Mouse (Mus musculus): ENCODE measurements around the gene Rpf2. TPM values are rescaled to one million over a fixed set of nuclear protein-coding genes. Genes with fewer than 3 reads are reported as not detected.

Rpf2 gene
- polyA plus RNA-seq, 1 experiment from 2014 or later = 31.5 TPM

GRCm38 (mm10) chr10:40258976-40259375 lies 12.1 kb upstream of the Rpf2 start:
- no peak for TF ChIP-seq EP300 (optimal IDR thresholded peaks at IDR 0.05)
- TF ChIP-seq CTCF (IDR thresholded peaks at IDR 0.05; ENCODE audit: low read depth) = peak; percentile 82
- Histone ChIP-seq H3K4me2 (replicated peaks; ENCODE audit: low read depth) (peak overlapping the region; percentile 68; the same call in 1 of the 2 replicates), H3K4me1 (replicated peaks; ENCODE audit: control insufficient read depth, insufficient read depth) (no peaks in the 10 kb centered on the region), H3K27me3 (ENCODE audit: control insufficient read depth, insufficient read depth, low read length) (no peaks in the 10 kb centered on the region), H3K9me3 (ENCODE audit: control insufficient read depth, low read length) (no peaks in the 10 kb centered on the region), H3K9ac (ENCODE audit: low read length) (no peak overlapping the region), H3K4me3 (ENCODE audit: low read depth, low read length) (no peak overlapping the region; the same call in 1 of the 2 replicates), H3K27ac (replicated peaks) (peak overlapping the region; percentile 94), H3K36me3 (ENCODE audit: control insufficient read depth, insufficient read depth, low read length) (no peaks in the 10 kb centered on the region)
- WGBS = 5% methylated on average over 5 of the region's 5 CpGs
- ATAC-seq (ENCODE audit: low FRiP score, low TSS enrichment) (no peak), DNase-seq (ENCODE audit: low spot score) (peak; percentile 24)

GRCm38 (mm10) chr10:40258401-40258966 lies 11.6 kb upstream of the Rpf2 start:
- no peaks in the 10 kb centered on the region for H3K9me3 ChIP-seq (ENCODE audit: control insufficient read depth, low read length)
- no peaks in the 10 kb centered on the region for H3K4me1 ChIP-seq (replicated peaks; ENCODE audit: control insufficient read depth, insufficient read depth)
- TF ChIP-seq EP300 (optimal IDR thresholded peaks at IDR 0.05) (no peak), CTCF (IDR thresholded peaks at IDR 0.05; ENCODE audit: low read depth) (peak; percentile 74)
- no peaks in the 10 kb centered on the region for H3K27me3 ChIP-seq (ENCODE audit: control insufficient read depth, insufficient read depth, low read length)
- ATAC-seq (ENCODE audit: low FRiP score, low TSS enrichment) (peak; percentile 80), DNase-seq (ENCODE audit: low spot score) (peak; percentile 81)
- peak overlapping the region; percentile 68 for H3K4me2 ChIP-seq (replicated peaks; ENCODE audit: low read depth)
- H3K4me3 ChIP-seq (ENCODE audit: low read depth, low read length) = peak overlapping the region; percentile 86
- H3K27ac ChIP-seq (replicated peaks) = peak overlapping the region; percentile 94
- H3K36me3 ChIP-seq (ENCODE audit: control insufficient read depth, insufficient read depth, low read length) = no peaks in the 10 kb centered on the region
- peak overlapping the region; percentile 35; the same call in 1 of the 2 replicates for H3K9ac ChIP-seq (ENCODE audit: low read length)
- WGBS = 0% methylated on average over 12 of the region's 12 CpGs

DNA sequence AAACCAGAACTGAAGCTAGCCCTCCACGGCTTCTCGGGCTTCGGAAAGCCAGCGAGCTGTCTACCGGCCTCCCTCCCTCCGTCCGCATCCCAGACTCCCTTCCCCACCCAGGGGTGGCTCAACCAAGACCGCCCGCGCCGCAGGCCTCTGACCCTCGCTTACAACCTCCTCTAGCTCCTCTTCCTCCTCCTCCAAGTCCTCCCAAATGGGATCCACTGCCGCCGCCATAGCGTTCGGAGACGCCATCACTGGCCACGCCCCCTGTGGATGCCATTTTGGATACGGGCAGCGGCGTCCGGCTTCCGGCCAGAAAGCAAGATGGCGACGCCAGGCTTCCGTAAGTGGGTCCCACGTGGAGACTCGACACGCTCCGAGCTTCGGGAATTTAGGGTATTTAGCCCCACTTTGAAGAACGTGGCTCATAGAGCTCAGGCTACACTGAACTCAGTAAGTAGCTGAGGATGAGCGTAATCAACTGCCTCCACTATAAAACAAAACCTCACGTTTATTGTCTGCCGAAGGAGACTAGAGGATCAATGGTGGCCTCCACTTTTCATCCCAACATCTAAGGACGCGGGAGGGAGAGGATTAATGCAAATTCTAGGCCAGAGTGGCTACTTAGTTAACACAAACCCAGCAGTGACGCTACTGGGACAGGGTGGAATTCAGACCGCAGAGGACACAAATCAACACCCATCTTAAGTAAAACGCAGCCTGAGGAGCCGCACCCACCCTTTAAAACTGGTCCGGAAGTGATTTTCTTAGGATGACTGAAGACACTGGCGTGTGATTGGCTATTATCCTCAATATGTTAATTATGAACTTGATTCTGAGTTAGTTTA lies 10.8 kb upstream of the Rpf2 start, which contains the start of gene Gtf3c6:
Gtf3c6 (minus strand) TSS at position 695 of the 842 bp plus-strand sequence.
- Histone ChIP-seq H3K4me2 (replicated peaks; ENCODE audit: low read depth) (peak within 1 kb of the TSS; percentile 68), H3K9me3 (ENCODE audit: control insufficient read depth, low read length) (no peaks in the 10 kb centered on the region), H3K36me3 (ENCODE audit: control insufficient read depth, insufficient read depth, low read length) (no peaks in the 10 kb centered on the region), H3K4me1 (replicated peaks; ENCODE audit: control insufficient read depth, insufficient read depth) (no peaks in the 10 kb centered on the region), H3K27me3 (ENCODE audit: control insufficient read depth, insufficient read depth, low read length) (no peaks in the 10 kb centered on the region), H3K4me3 (ENCODE audit: low read depth, low read length) (peak within 1 kb of the TSS; percentile 86), H3K9ac (ENCODE audit: low read length) (peak within 1 kb of the TSS; percentile 82), H3K27ac (replicated peaks) (peak within 1 kb of the TSS; percentile 94)
- ATAC-seq (ENCODE audit: low FRiP score, low TSS enrichment) (peak; percentile 79), DNase-seq (ENCODE audit: low spot score) (peak; percentile 94)
- TF ChIP-seq CTCF (IDR thresholded peaks at IDR 0.05; ENCODE audit: low read depth) = no peak
- TF ChIP-seq EP300 (optimal IDR thresholded peaks at IDR 0.05) = peak; percentile 69
- under 1% methylated on average over 43 of the region's 43 CpGs for WGBS

- Histone ChIP-seq H3K4me1 (replicated peaks; ENCODE audit: control insufficient read depth, insufficient read depth) (no peaks in the 10 kb centered on the region), H3K4me2 (replicated peaks; ENCODE audit: low read depth) (peak overlapping the region; percentile 68), H3K27ac (replicated peaks) (peak overlapping the region; percentile 94; the same call in 1 of the 2 replicates), H3K27me3 (ENCODE audit: control insufficient read depth, insufficient read depth, low read length) (no peaks in the 10 kb centered on the region), H3K36me3 (ENCODE audit: control insufficient read depth, insufficient read depth, low read length) (no peaks in the 10 kb centered on the region; the same call in 1 of the 2 replicates), H3K4me3 (ENCODE audit: low read depth, low read length) (peak overlapping the region; percentile 86), H3K9ac (ENCODE audit: low read length) (peak overlapping the region; percentile 82), H3K9me3 (ENCODE audit: control insufficient read depth, low read length) (no peaks in the 10 kb centered on the region)
- peak; percentile 81 for ATAC-seq (ENCODE audit: low FRiP score, low TSS enrichment)
- WGBS = 0% methylated on average over 5 of the region's 5 CpGs
- DNase-seq (ENCODE audit: low spot score) = peak; percentile 72
- TF ChIP-seq EP300 (optimal IDR thresholded peaks at IDR 0.05) (no peak), CTCF (IDR thresholded peaks at IDR 0.05; ENCODE audit: low read depth) (no peak)
Observed at GRCm38 (mm10) chr10:40256716-40257115, 9.9 kb upstream of the Rpf2 start.

DNA sequence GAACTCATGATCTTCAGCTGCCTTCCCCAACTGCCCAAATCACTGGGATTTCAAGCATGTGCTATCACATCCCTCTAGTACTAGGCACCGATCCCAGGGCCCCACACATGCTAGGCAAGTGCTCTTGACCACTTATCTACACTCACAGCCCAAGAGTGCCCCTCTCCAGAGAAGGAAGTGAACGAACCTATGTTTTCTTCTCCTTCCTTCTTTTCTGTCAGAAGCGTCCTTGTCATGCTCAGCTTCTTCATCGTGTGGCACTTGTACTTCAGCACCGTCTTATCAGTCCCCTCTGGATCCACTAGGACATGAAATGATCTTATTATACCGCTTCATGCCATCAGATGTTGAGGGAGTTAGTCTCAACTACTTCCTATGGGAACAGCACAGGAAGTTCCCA lies 4.1 kb upstream of the Rpf2 start:
- WGBS = 89% methylated on average over 6 of the region's 6 CpGs
- 0 out of 2 replicates have a peak, but pooled peaks cover 2% of the 10 kb centered on the region for H3K4me1 ChIP-seq (replicated peaks; ENCODE audit: control insufficient read depth, insufficient read depth)
- H3K4me2 ChIP-seq (replicated peaks; ENCODE audit: low read depth) = no peak overlapping the region

More for the DNA sequence above, 4.1 kb upstream of the Rpf2 start:
- DNase-seq (ENCODE audit: low spot score) = no peak
- Histone ChIP-seq H3K27ac (replicated peaks) (no peak overlapping the region), H3K36me3 (ENCODE audit: control insufficient read depth, insufficient read depth, low read length) (peaks cover 14% of the 10 kb centered on the region; the same call in 1 of the 2 replicates), H3K27me3 (ENCODE audit: control insufficient read depth, insufficient read depth, low read length) (no peaks in the 10 kb centered on the region), H3K9ac (ENCODE audit: low read length) (no peak overlapping the region), H3K4me3 (ENCODE audit: low read depth, low read length) (no peak overlapping the region), H3K9me3 (ENCODE audit: control insufficient read depth, low read length) (no peaks in the 10 kb centered on the region)
- TF ChIP-seq EP300 (optimal IDR thresholded peaks at IDR 0.05) (no peak), CTCF (IDR thresholded peaks at IDR 0.05; ENCODE audit: low read depth) (no peak)
- ATAC-seq (ENCODE audit: low FRiP score, low TSS enrichment) = no peak

Measured in stomach, postnatal 0 days (tissue).